Mouse (Mus musculus) small intestine, adult 2 months (tissue): Measurements from ENCODE around the gene Il17rb.

Experiments
- CTCF ChIP-seq: fragments of 200-500 bp; IDR thresholded peaks from 2 replicates; pipeline ENCODE4 v1.5.1; 2012; ENCODE audit warnings: low read depth, mild to moderate bottlenecking, control low read depth, inconsistent platforms, low read length, moderate library complexity, mixed read lengths; ENCODE audit not compliant: insufficient replicate concordance, insufficient read length; ENCODE audit errors: extremely low read depth
- POLR2A ChIP-seq: fragments of 200-500 bp; IDR thresholded peaks from 2 replicates; pipeline ENCODE4 v1.6.1; 2012; ENCODE audit warnings: low read depth, mild to moderate bottlenecking, control low read depth, inconsistent platforms, low read length, moderate library complexity

DNA sequence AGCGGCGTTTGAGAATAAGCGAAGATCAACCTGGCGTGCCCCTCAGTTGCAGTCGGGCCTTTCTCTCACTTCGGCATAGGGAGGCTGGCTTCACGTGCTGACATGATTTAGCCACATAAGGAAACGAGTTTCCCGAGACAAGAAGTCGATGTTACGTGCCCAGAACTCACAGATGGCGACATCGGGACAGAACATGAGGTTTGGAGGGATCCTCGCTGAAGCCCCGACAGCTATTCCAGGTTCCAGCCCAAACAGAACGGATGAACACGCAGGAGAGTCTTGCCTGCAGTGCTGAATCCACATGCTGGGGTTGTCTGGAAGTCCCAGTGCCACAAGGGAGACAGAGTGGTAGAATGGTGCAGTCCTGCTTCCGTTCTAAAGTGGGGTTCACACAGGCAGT, 29.7 kb upstream of the Il17rb start:
- TF ChIP-seq POLR2A (no peak), CTCF (no peak)
